Mouse (Mus musculus): ENCODE results near the gene Lrif1. TPM values are rescaled to one million over a fixed set of nuclear protein-coding genes. Genes with fewer than 3 reads are reported as not detected.
"Not testable (repeated sequence)": the region's sequence is repeated elsewhere in the genome, so short reads cannot be mapped to it uniquely, and the experiment has no call there.

Gene Lrif1
- total RNA-seq (2021): 10 to 100 TPM; 12.3 to 13.6 TPM

DNA sequence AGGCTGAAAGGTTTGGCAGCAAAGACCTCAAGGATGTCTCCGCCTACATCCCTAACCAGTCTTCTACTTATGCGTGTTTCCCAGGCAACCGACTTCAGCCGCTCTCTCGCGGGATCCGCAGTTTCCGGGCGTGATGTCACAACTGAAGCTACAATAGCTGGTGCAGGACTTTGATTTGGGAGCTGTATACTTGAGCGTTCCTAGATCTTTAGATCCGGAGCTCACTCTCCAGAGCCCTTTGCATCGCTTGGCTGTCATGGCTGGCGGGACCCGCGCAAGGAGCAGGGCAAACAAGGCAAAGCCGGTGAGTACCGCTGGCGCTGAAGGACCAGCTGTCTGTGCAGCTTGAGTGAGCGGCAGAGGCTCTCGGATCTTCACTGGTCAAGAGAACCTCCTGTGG is at the start of gene Lrif1:
TSS of gene Lrif1 (plus strand) at position 158 of the 400 bp plus-strand sequence.
- intact Hi-C loops (cut with DNase I): no loop called here
- DNase-seq: peak; percentile 74 to 79

GRCm38 (mm10) chr3:106672811-106673210 is 12.0 kb upstream of the Lrif1 start:
- intact Hi-C loops (cut with DNase I); DNase-seq: not testable (repeated sequence)

GRCm38 (mm10) chr3:106685381-106685780 is 594 bp downstream of the Lrif1 start:
- DNase-seq: no peak

DNA sequence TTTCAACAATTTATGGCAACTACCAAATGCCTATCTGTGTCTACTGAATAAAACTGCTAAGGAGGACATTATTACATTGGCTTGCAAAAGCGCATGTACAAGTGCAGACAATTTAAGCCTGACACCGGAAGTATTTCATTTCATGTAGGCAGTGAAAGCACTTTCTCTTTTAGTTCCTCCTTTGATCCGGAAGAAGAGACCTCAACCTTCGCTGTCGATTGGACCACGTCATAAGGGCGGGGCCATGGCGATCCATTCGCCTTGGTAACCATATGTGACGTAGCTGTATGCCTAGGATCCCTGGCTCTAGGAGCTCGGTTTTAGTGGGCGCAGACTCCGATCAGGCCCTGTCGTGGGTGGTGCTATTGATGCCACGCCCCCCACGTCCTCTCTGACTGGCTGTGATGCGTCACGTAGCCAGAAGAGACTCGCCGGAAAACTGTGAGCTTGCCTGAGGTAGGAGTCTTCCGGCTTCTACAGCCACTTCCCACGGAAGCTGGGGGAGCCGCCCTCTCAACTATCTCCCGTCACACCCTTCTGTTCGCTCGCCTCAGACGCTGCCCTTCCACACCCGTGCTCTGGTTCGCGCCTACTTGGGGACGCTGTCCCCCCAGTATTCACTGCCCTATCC is 36.7 kb downstream of the Lrif1 start:
- peak; percentile 98 to 99 for DNase-seq
- intact Hi-C loops (cut with DNase I): loop anchor here (5.0 to 10.0 kb wide), 2 partner anchors 174 to 237 kb away; partner anchors contain the start of genes Cept1, Dennd2d and Dram2

More at GRCm38 (mm10) chr3:106685381-106685780, 594 bp downstream of the Lrif1 start:
- intact Hi-C loops (cut with DNase I): no loop called here

DNA sequence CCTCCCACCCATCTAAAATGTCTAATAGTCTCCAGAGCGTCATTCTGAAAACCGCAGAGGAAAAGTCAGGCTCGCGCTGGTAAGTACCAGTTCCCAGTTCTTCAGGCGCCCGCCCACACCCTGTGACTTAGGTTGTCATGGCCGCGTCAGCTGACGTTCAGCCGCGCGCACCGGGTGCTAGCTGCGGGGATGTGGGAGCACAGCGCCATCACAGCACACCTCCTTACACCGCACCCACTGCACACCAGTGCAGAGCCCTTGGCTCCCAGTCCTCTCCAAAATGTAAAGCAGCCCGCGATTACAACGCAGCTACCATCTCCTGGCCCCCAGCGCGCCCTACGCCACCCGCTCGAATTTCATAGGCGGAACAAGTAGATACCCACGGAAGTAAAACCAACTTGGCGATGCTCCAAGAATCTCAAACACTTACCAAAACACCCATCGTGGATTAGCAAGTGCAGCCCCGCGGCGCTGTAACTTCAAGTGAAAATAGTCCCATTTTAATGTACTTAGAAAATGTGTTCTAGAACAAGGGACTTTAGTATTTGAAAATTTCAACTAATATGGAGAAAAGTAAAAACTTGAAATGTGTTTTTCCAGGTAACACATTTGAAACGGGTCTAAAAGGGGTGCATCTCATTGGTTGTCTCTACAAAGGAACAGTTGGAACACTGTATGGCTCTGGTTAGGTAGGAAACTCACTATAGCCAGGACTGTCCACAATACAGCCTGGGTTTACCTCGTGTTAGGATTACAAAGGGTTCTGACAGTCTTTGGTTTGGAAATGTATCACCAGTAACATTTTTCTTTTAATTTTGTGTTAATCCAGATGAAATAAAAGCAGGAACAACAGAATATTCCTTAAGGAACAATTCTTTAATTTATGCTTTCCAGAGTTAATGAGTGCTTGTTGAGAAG is 37.5 kb downstream of the Lrif1 start:
- intact Hi-C loops (cut with DNase I): loop anchor here (5.0 to 10.0 kb wide), 2 partner anchors 175 to 237 kb away; partner anchors contain the start of genes Cept1, Dennd2d and Dram2
- peak; percentile 90 to 91 for DNase-seq

DNA sequence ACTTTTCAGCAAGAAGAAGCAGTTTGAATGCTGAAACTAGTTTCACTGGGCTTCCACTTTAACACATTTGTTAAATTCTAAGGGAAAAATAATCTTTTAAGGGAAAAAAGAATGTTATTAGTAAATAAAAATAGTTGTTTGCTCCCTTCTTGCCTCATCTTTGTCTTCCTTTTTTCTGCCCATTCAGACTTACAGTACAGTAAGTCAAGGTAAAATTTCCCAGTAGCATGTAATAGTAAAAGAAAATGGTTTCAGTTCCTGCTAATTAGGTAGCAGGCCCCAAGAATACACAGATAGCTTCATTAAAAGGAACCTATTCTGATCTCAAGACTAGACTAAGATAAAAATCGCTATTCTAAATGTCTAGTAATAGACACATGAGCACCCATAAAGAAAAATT is 71.1 kb downstream of the Lrif1 start:
- intact Hi-C loops (cut with DNase I): no loop called here
- DNase-seq: no peak

- intact Hi-C loops (cut with DNase I): no loop called here
- no peak for DNase-seq
Observed at GRCm38 (mm10) chr3:106771834-106772233, 87.0 kb downstream of the Lrif1 start.

- no peak for DNase-seq
- intact Hi-C loops (cut with DNase I): no loop called here
Observed at GRCm38 (mm10) chr3:106785130-106785529, 100.3 kb downstream of the Lrif1 start.

Other genes with a start within 250 kb of the Lrif1 start
- gene Dennd2d, start 202.6 kb upstream of the Lrif1 start, total RNA-seq (2021): under 1 TPM; 0.48 to 0.52 TPM
- gene Dram2, start 137.2 kb upstream of the Lrif1 start, total RNA-seq (2021): 100 to 1,000 TPM in 1 of 2 experiments, 10 to 100 TPM in 1; 91.4 to 101 TPM
- 10 to 100 TPM; 20.4 to 21.9 TPM for gene Cept1, start 137.2 kb upstream of the Lrif1 start, total RNA-seq (2021)
- 1 to 10 TPM; 2.9 to 4.6 TPM for gene Cd53, start 105.2 kb downstream of the Lrif1 start, total RNA-seq (2021)
- gene Olfr266, start 141.3 kb downstream of the Lrif1 start, total RNA-seq (2021): not detected